Mouse (Mus musculus) urinary bladder, adult 18-20 months (tissue): ENCODE results near the gene Mgat5b.

Source experiments
- DNase-seq, 2 experiments: peaks; one replicate each; pipeline ENCODE4 v3.0.0; 2022; ENCODE audit warnings: low spot score in 2 of 2, mixed read lengths in 2 of 2

Gene Mgat5b

GRCm38 (mm10) chr11:117030471-117031101, 111.9 kb downstream of the Mgat5b start:
- DNase-seq, result no peak

- no peak for DNase-seq
Observed at GRCm38 (mm10) chr11:117031249-117031648, 112.6 kb downstream of the Mgat5b start.

DNA sequence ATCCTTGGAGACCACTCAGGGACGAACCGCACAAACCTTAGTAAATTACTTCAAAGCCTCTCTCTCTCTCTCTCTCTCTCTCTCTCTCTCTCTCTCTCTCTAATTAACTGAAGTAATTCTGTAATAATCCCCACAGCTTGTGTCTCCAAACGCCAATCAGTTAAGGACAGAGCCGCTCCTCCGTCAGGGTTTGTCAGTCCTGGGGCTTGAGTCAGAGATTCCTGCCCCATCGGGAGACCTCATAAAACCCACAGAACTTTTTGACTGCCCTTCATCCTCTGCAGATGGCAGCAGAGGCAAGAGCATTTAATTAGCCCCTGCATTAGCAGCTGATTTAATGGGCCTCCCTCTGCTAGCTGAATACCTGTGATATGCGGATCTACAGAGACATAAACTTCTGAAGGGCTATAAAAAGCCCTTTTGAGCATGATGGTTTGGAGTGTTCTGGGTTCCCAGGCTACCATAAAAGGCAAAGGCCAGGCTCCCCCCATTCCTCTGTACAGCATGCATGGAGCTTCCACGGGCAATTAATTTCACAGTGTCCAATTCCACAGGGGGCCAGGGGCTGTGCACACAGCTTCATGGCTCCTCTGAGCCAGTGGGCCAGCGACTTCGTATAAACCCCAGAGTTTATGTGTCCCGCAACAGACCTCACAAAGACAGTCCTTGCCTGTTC, 117.1 kb downstream of the Mgat5b start:
- DNase-seq, result no peak
